ENCODE assay signal across 8 mouse cellular contexts in genomic region chr10:7883524-7883923, GRCm38 (mm10). TPM values are rescaled to one million over a fixed set of nuclear protein-coding genes. Genes with fewer than 3 reads are reported as not detected.
DNase-seq lines count a peak whose midpoint lies in the region; ATAC-seq and TF ChIP-seq lines count a peak whose summit lies in the region.

No protein-coding gene starts in this region.

- no peaks in the 10 kb centered on the region for H3K79me2 ChIP-seq in liver, adult 2 months (ENCODE audit: control insufficient read depth, insufficient read depth, low read length)

- TF ChIP-seq POLR2A in liver, adult 2 months (IDR thresholded peaks at IDR 0.05; ENCODE audit: extremely low read depth, insufficient read depth, low read length): no peak

- no peaks in the 10 kb centered on the region for H3K27me3 ChIP-seq in embryonic facial prominence, embryonic 11.5 days (ENCODE audit: control insufficient read depth, insufficient read depth, low read length)
- no peaks in the 10 kb centered on the region; the same call in 1 of the 2 replicates for H3K27me3 ChIP-seq in kidney, embryonic 15.5 days
- no peaks in the 10 kb centered on the region for H3K27me3 ChIP-seq in liver, adult 2 months (ENCODE audit: control insufficient read depth, insufficient read depth, low read length)
- no peaks in the 10 kb centered on the region for H3K27me3 ChIP-seq in stomach, embryonic 16.5 days (ENCODE audit: control insufficient read depth, insufficient read depth, low read length)

- H3K4me2 ChIP-seq in embryonic facial prominence, embryonic 11.5 days (ENCODE audit: low read depth, low read length): no peak overlapping the region
- no peak overlapping the region for H3K4me2 ChIP-seq in kidney, embryonic 15.5 days
- H3K4me2 ChIP-seq in stomach, embryonic 16.5 days (ENCODE audit: low read depth, low read length): no peak overlapping the region

- H3K9me3 ChIP-seq in embryonic facial prominence, embryonic 11.5 days (replicated peaks; ENCODE audit: control insufficient read depth, low read length): no peaks in the 10 kb centered on the region
- no peaks in the 10 kb centered on the region for H3K9me3 ChIP-seq in kidney, embryonic 15.5 days (replicated peaks)
- H3K9me3 ChIP-seq in stomach, embryonic 16.5 days (replicated peaks; ENCODE audit: control insufficient read depth, low read length): no peaks in the 10 kb centered on the region

- no peak overlapping the region for H3K4me3 ChIP-seq in embryonic facial prominence, embryonic 11.5 days (ENCODE audit: low read depth, low read length)
- no peak overlapping the region for H3K4me3 ChIP-seq in kidney, embryonic 15.5 days (replicated peaks)
- H3K4me3 ChIP-seq in liver, adult 2 months (ENCODE audit: insufficient read depth, low read depth, low read length): no peak overlapping the region
- no peak overlapping the region for H3K4me3 ChIP-seq in stomach, embryonic 16.5 days (replicated peaks; ENCODE audit: low read length)

- DNase-seq in adrenal gland, postnatal 14 days: peak; percentile 85
- peak; percentile 86 for DNase-seq in embryonic facial prominence, embryonic 11.5 days (ENCODE audit: low spot score)
- peak; percentile 27 to 57 for DNase-seq in heart, adult 9 months (ENCODE audit: low spot score in 2 of 2)
- peak; percentile 57 for DNase-seq in liver, adult 2 months (ENCODE audit: extremely low read depth, low read depth, low spot score)
- peak; percentile 70 for DNase-seq in neural tube, embryonic 10.5 days (ENCODE audit: extremely low spot score, low spot score)

- no peaks in the 10 kb centered on the region for H3K4me1 ChIP-seq in embryonic facial prominence, embryonic 11.5 days (ENCODE audit: control insufficient read depth, insufficient read depth, low read length)
- no peaks in the 10 kb centered on the region for H3K4me1 ChIP-seq in kidney, embryonic 15.5 days
- H3K4me1 ChIP-seq in liver, adult 2 months (ENCODE audit: control insufficient read depth, insufficient read depth, low read length): no peaks in the 10 kb centered on the region
- H3K4me1 ChIP-seq in stomach, embryonic 16.5 days (ENCODE audit: control insufficient read depth, insufficient read depth, low read length): no peaks in the 10 kb centered on the region

- TF ChIP-seq CTCF in liver, adult 2 months (IDR thresholded peaks at IDR 0.05; ENCODE audit: low read depth, low read length): peak; percentile 97

- H3K36me3 ChIP-seq in embryonic facial prominence, embryonic 11.5 days (replicated peaks; ENCODE audit: control insufficient read depth, insufficient read depth, low read depth, low read length): no peaks in the 10 kb centered on the region
- no peaks in the 10 kb centered on the region for H3K36me3 ChIP-seq in kidney, embryonic 15.5 days
- H3K36me3 ChIP-seq in liver, adult 2 months (ENCODE audit: control insufficient read depth, insufficient read depth, low read length): no peaks in the 10 kb centered on the region
- no peaks in the 10 kb centered on the region for H3K36me3 ChIP-seq in stomach, embryonic 16.5 days (ENCODE audit: control insufficient read depth, insufficient read depth, low read length)

- no peak overlapping the region for H3K27ac ChIP-seq in embryonic facial prominence, embryonic 11.5 days (replicated peaks; ENCODE audit: low read depth, low read length)
- no peak overlapping the region for H3K27ac ChIP-seq in kidney, embryonic 15.5 days
- H3K27ac ChIP-seq in liver, adult 2 months (replicated peaks; ENCODE audit: insufficient read depth, low read depth, low read length): no peak overlapping the region
- no peak overlapping the region for H3K27ac ChIP-seq in stomach, embryonic 16.5 days (ENCODE audit: low read length)

- peak; percentile 88 for ATAC-seq in CD4-positive, CD25-positive, alpha-beta regulatory T cell, adult 4 months
- 0 out of 2 replicates have a peak, but pooled peaks have one; percentile 72 for ATAC-seq in embryonic facial prominence, embryonic 11.5 days (replicated peaks; ENCODE audit: insufficient number of reproducible peaks, low FRiP score, low TSS enrichment, low read depth)
- 0 out of 2 replicates have a peak, but pooled peaks have one; percentile 67 for ATAC-seq in kidney, embryonic 15.5 days (replicated peaks; ENCODE audit: low FRiP score)
- ATAC-seq in stomach, embryonic 16.5 days (ENCODE audit: insufficient read depth, low FRiP score): 0 out of 2 replicates have a peak, but pooled peaks have one; percentile 56

- no peak overlapping the region for H3K9ac ChIP-seq in embryonic facial prominence, embryonic 11.5 days (replicated peaks; ENCODE audit: low read length)
- H3K9ac ChIP-seq in kidney, embryonic 15.5 days: no peak overlapping the region
- H3K9ac ChIP-seq in liver, adult 2 months (ENCODE audit: low read depth, low read length): no peak overlapping the region
- H3K9ac ChIP-seq in stomach, embryonic 16.5 days (ENCODE audit: low read length): no peak overlapping the region

- WGBS in embryonic facial prominence, embryonic 11.5 days: 9% methylated on average over 5 of the region's 5 CpGs
- 9% methylated on average over 5 of the region's 5 CpGs for WGBS in kidney, embryonic 15.5 days
- WGBS in liver, adult 2 months: 4% methylated on average over 5 of the region's 5 CpGs
- 9% methylated on average over 5 of the region's 5 CpGs for WGBS in stomach, embryonic 16.5 days

RNA-seq across cellular contexts. Expression of gene Zc3h12d, which starts 51.3 kb away (rescaled TPM):
- polyA plus RNA-seq in CD4-positive, CD25-positive, alpha-beta regulatory T cell, adult 4 months (2017; shearing (Covaris generic)): 10 to 100 TPM; 51.7 to 87.3 TPM
- 0.52 and 2.1 TPM in 2 replicates for total RNA-seq in adrenal gland, postnatal 14 days (2021)
- 0.07 and 0.08 TPM in 2 replicates for polyA plus RNA-seq in embryonic facial prominence, embryonic 11.5 days (2014; fragmentation: Nextera tagmentation; extraction: Ambion mirVana)
- 0.14 TPM in 2 replicates for polyA plus RNA-seq in kidney, embryonic 15.5 days (2015; fragmentation: Nextera tagmentation; extraction: Ambion mirVana)
- total RNA-seq in liver, adult 2 months (2014; rRNA removed): 2.2 and 2.6 TPM in 2 replicates
- 1.6 TPM in 2 replicates for polyA plus RNA-seq in liver, adult 2 months (2012; rRNA removed)
- 0.43 and 0.52 TPM in 2 replicates for polyA plus RNA-seq in stomach, embryonic 16.5 days (2015; fragmentation: Nextera tagmentation; extraction: Ambion mirVana)

Comparison
In these comparisons a context has a peak if more than half of its experiments do, and no peak if none do; other contexts are left out.
1. RNA of gene Zc3h12d, which starts 51.3 kb away (polyA plus RNA-seq): 51.7 to 87.3 TPM in CD4-positive, CD25-positive, alpha-beta regulatory T cell, adult 4 months; 1.6 TPM in liver, adult 2 months, 0.43 to 0.52 TPM in stomach, embryonic 16.5 days, 0.14 TPM in kidney, embryonic 15.5 days and 0.07 to 0.08 TPM in embryonic facial prominence, embryonic 11.5 days; every median in the first group is over 10 times any median in the second.
2. Peak in every context shown above with its lines, with median percentiles within 50 percentile points of each other: ATAC-seq and DNase-seq.